Mouse (Mus musculus) heart, postnatal 10 days (tissue): Measurements from ENCODE around the gene Rheb. TPM values are rescaled to one million over a fixed set of nuclear protein-coding genes. Genes with fewer than 3 reads are reported as not detected.
"Not testable (repeated sequence)": the region's sequence is repeated elsewhere in the genome, so short reads cannot be mapped to it uniquely, and the experiment has no call there.

ENCODE experiments used
- DNase-seq, 2 experiments: peaks; one replicate each; pipeline ENCODE4 v3.0.0; 2021
- intact Hi-C: fragments of 180-260 bp; cut with DNase I; formaldehyde crosslinking; loops from one replicate; pipeline ENCODE4 v1.15.1; 2025
- total RNA-seq, 2 experiments: library from RNA; stranded (reverse); gene quantifications; 2 replicates each; pipeline ENCODE4 v1.2.3; 2021

The Rheb gene
- total RNA-seq, 2 experiments from 2014 or later = 84.6 to 90.3 TPM

- intact Hi-C loops = loop anchor here (5.0 kb wide), 1 partner anchor 157 kb away; the partner anchor contains the start of gene Nub1
- DNase-seq = no peak
Measured at GRCm38 (mm10) chr5:24843841-24844240, 1.4 kb upstream of the Rheb start.

GRCm38 (mm10) chr5:24843103-24843475 lies 665 bp upstream of the Rheb start:
- intact Hi-C loops = loop anchor here (5.0 kb wide), 1 partner anchor 156 kb away; the partner anchor contains the start of gene Nub1
- no peak for DNase-seq

GRCm38 (mm10) chr5:24841662-24842273 lies 656 bp downstream of the Rheb start:
- intact Hi-C loops = loop anchor here (2.0 to 5.0 kb wide), 2 partner anchors 27 to 154 kb away; partner anchors contain the start of gene Nub1
- no peak for DNase-seq

DNA sequence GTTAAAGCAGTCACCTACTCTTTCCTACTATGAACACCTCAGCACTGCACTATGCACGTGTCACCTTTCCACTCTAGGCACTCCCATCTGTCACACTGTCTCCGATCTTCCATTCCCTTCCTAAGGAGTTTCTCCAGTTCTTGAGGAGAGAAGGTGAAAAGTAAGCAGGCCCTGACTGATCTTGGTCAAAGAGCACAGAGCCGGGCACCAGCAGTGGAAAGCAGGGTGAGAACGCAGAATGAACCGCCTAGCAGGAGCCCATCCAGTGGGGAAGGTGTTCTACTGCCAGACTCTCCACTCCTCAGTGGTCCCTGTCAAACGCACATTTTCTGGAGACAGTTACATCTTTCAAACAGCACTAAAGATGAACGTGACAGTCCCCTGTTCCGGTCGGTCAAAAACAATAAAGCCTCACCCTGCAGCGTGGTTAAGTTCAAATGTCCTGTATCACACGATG lies 1.4 kb downstream of the Rheb start:
- intact Hi-C loops = loop anchor here (2.0 to 5.0 kb wide), 2 partner anchors 26 to 154 kb away; partner anchors contain the start of gene Nub1
- peak in 1 of 2 experiments; percentile 23 for DNase-seq

DNA sequence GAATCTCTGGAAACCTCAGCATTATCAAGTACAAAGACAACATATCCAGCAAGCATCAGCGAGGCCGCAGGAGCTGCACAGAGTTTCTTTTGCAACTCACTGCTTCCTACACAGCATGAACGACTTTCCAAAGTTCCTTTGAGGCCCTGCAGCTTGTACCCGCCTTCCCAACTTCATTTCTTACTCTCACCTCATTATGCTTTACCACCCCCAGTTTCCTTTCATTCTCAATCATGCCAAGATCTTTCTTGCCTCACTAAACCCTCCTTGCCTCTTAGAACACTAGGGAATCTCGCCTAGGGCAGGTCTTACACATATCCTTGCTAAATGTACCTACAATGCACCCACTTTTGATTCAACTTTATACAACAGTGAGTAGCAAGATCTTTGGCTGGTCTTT lies 7.9 kb downstream of the Rheb start:
- intact Hi-C loops = no loop called here
- no peak for DNase-seq

- no peak for DNase-seq
- intact Hi-C loops = no loop called here
Measured at GRCm38 (mm10) chr5:24831912-24832311, 10.5 kb downstream of the Rheb start.

DNA sequence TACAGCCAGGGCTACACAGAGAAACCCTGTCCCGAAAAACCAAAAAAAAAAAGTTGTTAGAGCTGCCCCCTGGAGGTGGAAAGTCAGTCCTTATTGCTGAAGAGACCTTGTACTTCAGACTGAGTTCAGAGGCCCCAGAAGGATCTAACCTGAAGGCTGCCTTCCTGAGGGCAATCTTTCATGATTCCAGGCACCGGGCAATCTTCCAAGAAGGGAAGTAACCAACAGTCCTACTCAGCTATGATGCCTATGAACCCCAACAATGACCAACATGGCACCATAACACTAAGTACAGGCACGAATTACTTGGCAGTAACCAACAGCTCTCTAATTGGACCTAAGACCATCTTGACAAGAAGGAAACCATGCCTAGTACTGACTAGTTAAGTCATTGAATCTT lies 14.0 kb downstream of the Rheb start:
- intact Hi-C loops = no loop called here
- DNase-seq = no peak

DNA sequence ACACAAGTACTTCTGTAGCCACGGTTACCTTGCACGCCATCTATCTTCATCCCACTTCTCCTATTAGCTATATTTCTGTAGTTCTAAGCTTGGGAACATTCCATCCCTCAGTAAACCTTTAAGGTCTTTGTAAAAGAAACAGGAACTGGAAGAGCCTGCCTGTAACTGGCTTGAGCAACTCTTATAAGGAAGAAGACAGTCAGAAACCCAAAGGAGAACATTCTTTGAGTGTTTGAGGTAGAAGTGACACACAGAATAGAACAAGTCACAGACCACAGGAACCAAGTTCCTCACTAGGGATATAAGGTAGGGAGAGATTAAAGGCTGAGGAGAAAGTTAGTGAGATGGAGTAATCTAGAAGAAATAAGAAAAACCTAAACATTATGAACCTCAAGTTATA lies 15.3 kb downstream of the Rheb start:
- no peak for DNase-seq
- intact Hi-C loops = no loop called here

DNA sequence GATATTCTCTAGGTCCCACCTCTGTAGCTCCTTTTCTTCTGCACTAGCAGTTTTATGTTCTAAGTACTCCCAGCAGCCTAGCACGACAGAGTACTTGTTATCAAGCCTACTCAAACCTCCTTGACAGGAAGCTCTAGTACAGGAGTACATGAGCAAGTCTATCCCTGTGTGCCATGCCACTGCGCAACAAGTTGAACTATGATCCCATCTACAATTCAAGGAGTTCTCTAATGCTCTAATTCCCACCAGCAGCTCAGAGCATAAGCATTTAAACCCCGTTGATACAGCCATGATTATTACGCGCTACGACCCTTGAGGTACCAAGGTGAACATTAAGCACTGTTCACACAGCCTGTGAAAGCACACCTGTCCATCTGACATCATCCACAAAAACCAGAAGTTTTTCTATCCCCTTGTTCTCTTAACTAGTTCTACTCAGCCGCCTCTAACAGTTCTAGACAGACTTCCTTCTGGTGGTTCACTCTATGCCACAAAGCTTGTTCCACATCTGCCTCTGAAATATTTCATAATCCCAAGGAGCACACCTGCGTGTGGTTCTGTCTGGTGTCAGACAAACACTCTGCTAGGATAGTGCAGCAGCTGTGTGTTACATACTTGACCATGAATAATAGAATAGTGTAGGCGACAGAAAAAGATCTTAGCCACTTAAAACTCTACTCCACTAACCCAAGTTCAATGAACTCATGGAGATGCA lies 16.2 kb downstream of the Rheb start:
- intact Hi-C loops = no loop called here
- no peak for DNase-seq

GRCm38 (mm10) chr5:24825365-24826055 lies 16.9 kb downstream of the Rheb start:
- intact Hi-C loops = no loop called here
- peak; percentile 34 to 45 for DNase-seq

DNA sequence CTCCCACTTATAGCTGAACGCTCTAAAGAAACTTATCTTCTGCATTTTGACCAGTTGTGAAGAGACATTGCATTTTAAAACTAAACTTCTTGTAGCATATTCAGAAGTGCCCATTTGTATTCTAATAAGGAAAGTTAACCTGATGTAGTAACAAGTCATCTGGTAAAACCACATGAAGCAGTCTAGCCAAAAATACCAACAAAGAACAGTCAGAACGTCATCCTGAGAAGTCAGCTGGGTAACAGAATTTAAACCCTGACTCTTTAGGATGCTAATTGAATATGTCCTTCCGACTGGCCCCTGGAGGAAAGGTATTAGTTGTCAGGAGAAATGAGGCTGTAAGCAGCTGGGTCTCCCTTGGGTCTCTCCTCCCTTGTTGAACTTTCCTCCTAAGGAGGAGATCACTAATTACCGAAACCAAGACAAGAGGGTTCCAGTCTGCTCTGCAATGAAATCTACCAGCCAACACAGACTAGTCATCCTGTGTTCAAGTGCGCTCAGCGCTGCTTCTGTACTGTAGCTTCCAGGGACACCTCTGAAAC lies 18.5 kb downstream of the Rheb start:
- DNase-seq = no peak
- intact Hi-C loops = no loop called here

- intact Hi-C loops = no loop called here
- DNase-seq = no peak
Measured at GRCm38 (mm10) chr5:24822781-24823180, 19.6 kb downstream of the Rheb start.

DNA sequence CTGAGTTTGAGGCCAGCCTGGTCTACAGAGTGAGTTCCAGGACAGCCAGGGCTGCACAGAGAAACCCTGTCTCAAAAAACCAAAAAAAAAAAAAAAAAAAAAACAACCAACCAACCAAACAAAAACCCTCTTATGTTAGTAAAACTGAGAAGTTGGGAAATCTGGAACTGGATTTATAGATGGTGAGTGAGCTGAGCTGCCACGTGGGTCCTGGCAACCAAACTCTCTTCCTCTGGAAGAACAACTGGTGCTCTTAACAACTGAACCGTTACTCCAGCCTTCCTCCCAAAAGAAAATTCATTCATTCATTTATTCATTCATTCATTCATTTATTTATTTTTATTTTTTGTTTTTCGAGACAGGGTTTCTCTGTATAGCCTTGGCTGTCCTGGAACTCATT lies 20.2 kb downstream of the Rheb start:
- intact Hi-C loops, DNase-seq: not testable (repeated sequence)

GRCm38 (mm10) chr5:24821403-24821841 lies 21.0 kb downstream of the Rheb start:
- intact Hi-C loops = no loop called here
- peak; percentile 22 to 25 for DNase-seq

DNA sequence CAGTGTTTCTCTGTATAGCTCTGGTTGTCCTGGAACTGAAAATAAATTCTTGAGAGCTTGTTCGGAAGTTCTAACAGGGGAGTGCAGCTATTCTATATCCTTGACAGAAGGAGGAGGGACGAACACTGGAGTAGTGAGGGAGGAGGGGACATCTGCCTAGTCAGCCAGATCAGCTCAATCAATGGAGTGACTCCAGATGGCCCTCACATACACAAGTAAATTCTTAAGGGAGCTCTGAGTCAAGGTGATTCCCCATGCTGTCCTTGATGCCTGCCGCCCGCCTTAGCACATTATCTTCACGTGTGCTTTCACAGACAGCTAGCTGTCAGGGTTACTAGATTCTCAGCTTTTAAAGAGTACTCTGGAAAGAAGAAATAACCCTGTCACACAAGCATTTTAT lies 21.8 kb downstream of the Rheb start:
- DNase-seq = no peak
- intact Hi-C loops = no loop called here

- DNase-seq = no peak
- intact Hi-C loops = no loop called here
Measured at GRCm38 (mm10) chr5:24817191-24817590, 25.2 kb downstream of the Rheb start.

DNA sequence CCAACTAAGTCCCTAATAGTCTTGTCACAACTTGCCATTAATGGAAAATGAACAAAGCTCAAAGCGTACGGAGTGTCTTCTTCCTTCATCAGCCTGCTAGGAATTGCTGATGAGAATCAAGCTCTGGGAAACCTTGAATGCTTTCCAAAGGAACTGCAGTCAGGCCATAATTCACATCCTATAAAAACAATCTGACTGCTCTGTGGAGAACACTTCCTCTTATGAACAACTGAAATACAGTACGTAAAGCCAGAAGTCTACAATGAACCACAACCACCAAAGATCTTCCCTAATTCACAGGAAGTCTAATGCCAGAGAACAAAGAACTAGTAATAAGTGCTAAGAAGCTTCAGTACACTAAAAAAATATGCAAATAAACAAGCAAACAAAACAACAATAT lies 28.5 kb downstream of the Rheb start:
- no peak for DNase-seq
- intact Hi-C loops = loop anchor here (2.0 kb wide), 1 partner anchor 27 kb away; no protein-coding TSS in a partner anchor

- no peak for DNase-seq
- intact Hi-C loops = no loop called here
Measured at GRCm38 (mm10) chr5:24813005-24813404, 29.4 kb downstream of the Rheb start.

DNA sequence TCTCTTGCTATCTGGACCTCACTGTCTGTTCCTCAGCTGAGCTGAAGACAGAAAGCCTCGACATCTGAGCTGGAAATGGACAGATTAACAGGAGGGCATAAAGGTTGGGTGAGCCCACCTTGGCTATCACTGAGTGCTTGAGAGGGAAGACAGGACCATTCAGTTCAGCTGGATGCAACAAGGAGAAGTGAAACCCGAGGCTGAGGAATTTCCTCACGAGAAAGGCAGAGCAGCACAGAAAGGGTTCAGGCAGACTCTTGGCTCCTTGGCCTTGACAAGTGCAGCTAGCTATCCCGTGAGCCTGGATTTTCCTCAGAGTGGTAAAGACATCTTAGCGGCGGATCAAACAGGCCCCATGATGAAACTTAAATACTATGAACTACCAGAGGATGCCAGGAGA lies 37.2 kb downstream of the Rheb start:
- no peak for DNase-seq
- intact Hi-C loops = no loop called here

GRCm38 (mm10) chr5:24804661-24805060 lies 37.8 kb downstream of the Rheb start:
- no peak for DNase-seq
- intact Hi-C loops = loop anchor here (5.0 kb wide), 1 partner anchor 208 kb away; no protein-coding TSS in a partner anchor
